Mouse (Mus musculus) E14TG2a.4 (cell line): ENCODE data around the gene Hist1h4f.

ENCODE experiments used
- CTCF ChIP-seq: conservative IDR thresholded peaks from 2 replicates; pipeline ENCODE4 v1.5.1; 2014; ENCODE audit warnings: low read length
- NANOG ChIP-seq: IDR thresholded peaks from 2 replicates; pipeline ENCODE4 v1.6.1; 2014; ENCODE audit warnings: borderline replicate concordance, low read length, mixed read lengths
- POU5F1 ChIP-seq: IDR thresholded peaks from 2 replicates; pipeline ENCODE4 v1.6.1; 2014; ENCODE audit warnings: low read length, borderline replicate concordance

- no peak for TF ChIP-seq CTCF
- TF ChIP-seq NANOG: no peak
- TF ChIP-seq POU5F1: no peak
Measured at GRCm38 (mm10) chr13:23538249-23538648, 13.2 kb downstream of the Hist1h4f start.
